Mouse (Mus musculus) G1E (cell line): ENCODE measurements around the gene Cacnb1.

Source experiments
- CTCF ChIP-seq: IDR thresholded peaks from 2 replicates; pipeline ENCODE4 v1.5.1; 2012; ENCODE audit warnings: low read depth, low read length, inconsistent platforms, mixed read lengths
- GATA1 ChIP-seq: IDR thresholded peaks from 2 replicates; pipeline ENCODE4 v1.6.1; 2012; ENCODE audit warnings: borderline replicate concordance, low read length, inconsistent platforms, mixed read lengths
- POLR2AphosphoS5 ChIP-seq: IDR thresholded peaks from 2 replicates; pipeline ENCODE4 v1.6.1; 2012; ENCODE audit warnings: low read depth, low read length, inconsistent platforms; ENCODE audit not compliant: insufficient replicate concordance
- TAL1 ChIP-seq: conservative IDR thresholded peaks from 2 replicates; pipeline ENCODE4 v1.6.1; 2012; ENCODE audit warnings: low read depth, low read length, inconsistent platforms, mixed read lengths

DNA sequence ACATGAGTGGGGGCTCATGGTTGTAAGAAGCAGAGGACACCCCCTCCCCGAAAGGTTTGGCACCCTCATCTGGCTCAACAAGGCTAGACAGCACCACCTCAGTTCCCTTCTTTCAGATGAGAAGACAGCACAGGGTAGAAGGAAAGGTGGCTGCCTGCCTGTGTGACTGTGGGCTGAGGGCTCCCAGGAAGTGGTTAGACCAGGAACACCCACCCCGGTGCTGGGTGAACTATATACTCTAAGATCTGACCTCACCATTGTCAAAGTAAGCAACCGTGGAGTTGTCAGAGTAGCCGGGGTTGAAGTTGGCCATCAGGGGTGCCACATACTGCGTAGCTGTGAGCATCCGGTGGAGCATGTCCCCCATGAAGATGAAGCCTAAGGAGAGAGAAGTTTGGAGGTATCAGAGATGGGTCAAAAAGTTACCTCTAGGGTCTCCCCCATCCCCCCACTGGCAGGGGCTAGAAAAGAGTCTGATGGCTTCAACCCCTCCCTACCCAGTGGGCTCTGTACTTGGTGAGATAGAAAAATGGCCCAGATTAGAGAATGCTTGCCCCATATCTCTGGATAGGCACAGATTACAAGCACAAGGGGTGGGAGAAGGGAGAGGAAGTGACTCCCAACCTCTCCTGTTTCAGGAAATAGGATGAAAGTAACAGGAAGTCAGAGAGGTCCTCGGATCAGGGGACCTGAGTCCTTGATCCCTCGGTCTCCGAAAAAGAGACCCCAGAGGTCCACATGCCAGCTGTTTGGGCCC lies 67.5 kb downstream of the Cacnb1 start:
- TF ChIP-seq CTCF = no peak
- TF ChIP-seq POLR2AphosphoS5 = no peak
- no peak for TF ChIP-seq GATA1
- no peak for TF ChIP-seq TAL1
